Mouse (Mus musculus): Measurements from ENCODE around the gene Magel2.
A peak's percentile ranks its signal among the peaks of the same experiment; 100 is the strongest.

Gene Magel2

GRCm38 (mm10) chr7:62428337-62428736 is 51.5 kb downstream of the Magel2 start:
- DNase-seq = peak; percentile 31

Measured in right cerebral cortex, postnatal 4 days (tissue).